Mouse (Mus musculus) heart, postnatal 0 days (tissue): ENCODE measurements around the gene Defb41. TPM values are rescaled to one million over a fixed set of nuclear protein-coding genes. Genes with fewer than 3 reads are reported as not detected.
A peak's percentile ranks its signal among the peaks of the same experiment; 100 is the strongest.

Source experiments
- ATAC-seq: fragments of 200-750 bp; cut with Nextera tagmentation; 2 replicates; pipeline ENCODE4 v1.8.0; 2017; ENCODE audit warnings: low read depth, moderate number of reproducible peaks, moderate library complexity; ENCODE audit not compliant: insufficient read depth
- DNase-seq: peaks from one replicate; pipeline ENCODE4 v3.0.0-alpha.2; 2016; ENCODE audit warnings: low spot score
- H3K27ac ChIP-seq: fragments of 300-500 bp; sonication (generic); 2 replicates; pipeline ENCODE4 v1.5.1; 2014; ENCODE audit warnings: low read depth, mild to moderate bottlenecking
- H3K27me3 ChIP-seq: fragments of 300-500 bp; sonication (generic); 2 replicates; pipeline ENCODE4 v1.6.1; 2014; ENCODE audit warnings: low read length, mixed read lengths; ENCODE audit not compliant: control insufficient read depth, insufficient read depth
- H3K36me3 ChIP-seq: fragments of 300-500 bp; sonication (generic); replicated peaks from 2 replicates; pipeline ENCODE4 v1.6.1; 2014; ENCODE audit warnings: low read length, mixed read lengths; ENCODE audit not compliant: control insufficient read depth, insufficient read depth
- H3K4me1 ChIP-seq: fragments of 300-500 bp; sonication (generic); 2 replicates; pipeline ENCODE4 v1.6.1; 2014; ENCODE audit warnings: antibody characterized with exemption; ENCODE audit not compliant: control insufficient read depth, insufficient read depth
- H3K4me2 ChIP-seq: fragments of 300-500 bp; sonication (generic); 2 replicates; pipeline ENCODE4 v1.6.1; 2014; ENCODE audit warnings: low read depth, mild to moderate bottlenecking, low read length, moderate library complexity
- H3K4me3 ChIP-seq: fragments of 300-500 bp; sonication (generic); 2 replicates; pipeline ENCODE4 v1.5.1; 2014; ENCODE audit warnings: low read depth, low read length
- H3K9ac ChIP-seq: fragments of 300-500 bp; sonication (generic); replicated peaks from 2 replicates; pipeline ENCODE4 v1.6.1; 2014; ENCODE audit warnings: low read depth, low read length, mixed read lengths
- H3K9me3 ChIP-seq: fragments of 300-500 bp; sonication (generic); replicated peaks from 2 replicates; pipeline ENCODE4 v1.6.1; 2016; ENCODE audit warnings: low read length; ENCODE audit not compliant: control insufficient read depth
- CTCF ChIP-seq: IDR thresholded peaks from 2 replicates; pipeline ENCODE4 v1.5.1; 2016; ENCODE audit warnings: antibody characterized with exemption, control low read depth, low read depth
- EP300 ChIP-seq: IDR thresholded peaks from 2 replicates; pipeline ENCODE4 v1.6.1; 2016; ENCODE audit warnings: antibody characterized with exemption, low read depth
- WGBS: fragments of 180-500 bp; shearing (Covaris S2); extraction: QIAGEN DNeasy Blood & Tissue Kit; methylation state at CpG from one replicate; pipeline ENCODE4 v1.1.7; 2014; 5-methylcytosine and 5-hydroxymethylcytosine counted together
- polyA plus RNA-seq: library from polyadenylated mRNA; unstranded; fragments of >200 nt; fragmentation: Nextera tagmentation; extraction: Ambion mirVana; gene quantifications from 2 replicates; pipeline ENCODE4 v1.2.1, GENCODE M21; 2015
- total RNA-seq: library from RNA; depleted of rRNA; stranded (reverse); fragments of >200 nt; gene quantifications from 2 replicates; pipeline ENCODE4 v1.2.3, GENCODE M21; 2014; ENCODE audit warnings: low replicate concordance; rRNA removed

The Defb41 gene
- total RNA-seq, result not detected in 2 replicates
- polyA plus RNA-seq, result not detected in 2 replicates

- H3K4me2 ChIP-seq, result no peak within 1 kb of the TSS
- TF ChIP-seq EP300 (no peak), CTCF (no peak)
- DNase-seq (no peak), ATAC-seq (no peak)
- H3K4me1 ChIP-seq, result no peaks in the 10 kb centered on the region
- no peaks in the 10 kb centered on the region for H3K27me3 ChIP-seq
- H3K9ac ChIP-seq, result no peak within 1 kb of the TSS
- H3K27ac ChIP-seq, result no peak within 1 kb of the TSS
- no peaks in the 10 kb centered on the region for H3K9me3 ChIP-seq
- no peaks in the 10 kb centered on the region for H3K36me3 ChIP-seq
- no peak within 1 kb of the TSS for H3K4me3 ChIP-seq
Observed at GRCm38 (mm10) chr1:18265038-18265437, at the start of gene Defb41. Defb41 (minus strand) TSS chr1:18265138.

- H3K4me3 ChIP-seq, result no peak overlapping the region
- H3K9me3 ChIP-seq, result no peaks in the 10 kb centered on the region
- ATAC-seq (no peak), DNase-seq (no peak)
- H3K36me3 ChIP-seq, result no peaks in the 10 kb centered on the region
- no peaks in the 10 kb centered on the region for H3K27me3 ChIP-seq
- H3K4me1 ChIP-seq, result no peaks in the 10 kb centered on the region
- H3K4me2 ChIP-seq, result no peak overlapping the region
- no peak for TF ChIP-seq CTCF
- no peak for TF ChIP-seq EP300
- no peak overlapping the region for H3K9ac ChIP-seq
- H3K27ac ChIP-seq, result no peak overlapping the region
- 78% methylated on average over 4 of the region's 4 CpGs for WGBS
Observed at GRCm38 (mm10) chr1:18308474-18308829, 43.5 kb upstream of the Defb41 start.

GRCm38 (mm10) chr1:18307545-18308473, 42.9 kb upstream of the Defb41 start:
- DNase-seq (no peak), ATAC-seq (no peak)
- whole genome bisulfite sequencing, result 71% methylated on average over 12 of the region's 12 CpGs
- H3K36me3 ChIP-seq, result no peaks in the 10 kb centered on the region
- H3K9ac ChIP-seq, result no peak overlapping the region
- H3K4me1 ChIP-seq, result no peaks in the 10 kb centered on the region
- TF ChIP-seq CTCF (no peak), EP300 (no peak)
- no peak overlapping the region for H3K27ac ChIP-seq
- no peak overlapping the region for H3K4me3 ChIP-seq
- no peak overlapping the region for H3K4me2 ChIP-seq
- H3K9me3 ChIP-seq, result no peaks in the 10 kb centered on the region
- no peaks in the 10 kb centered on the region for H3K27me3 ChIP-seq

- Histone ChIP-seq H3K4me3 (no peak overlapping the region), H3K4me1 (no peaks in the 10 kb centered on the region), H3K9me3 (no peaks in the 10 kb centered on the region), H3K27ac (no peak overlapping the region), H3K36me3 (no peaks in the 10 kb centered on the region), H3K4me2 (no peak overlapping the region), H3K27me3 (no peaks in the 10 kb centered on the region), H3K9ac (no peak overlapping the region)
- 28% methylated on average over 4 of the region's 4 CpGs for WGBS
- DNase-seq, result no peak
- TF ChIP-seq CTCF (no peak), EP300 (no peak)
- no peak for ATAC-seq
Observed at GRCm38 (mm10) chr1:18292515-18292914, 27.6 kb upstream of the Defb41 start.

- Histone ChIP-seq H3K4me1 (no peaks in the 10 kb centered on the region), H3K9me3 (no peaks in the 10 kb centered on the region), H3K36me3 (no peaks in the 10 kb centered on the region), H3K4me2 (no peak overlapping the region), H3K27me3 (no peaks in the 10 kb centered on the region), H3K9ac (no peak overlapping the region), H3K27ac (no peak overlapping the region), H3K4me3 (no peak overlapping the region)
- whole genome bisulfite sequencing, result 29% methylated on average over 3 of the region's 3 CpGs
- ATAC-seq (no peak), DNase-seq (no peak)
- TF ChIP-seq CTCF, result peak; percentile 29; the same call in 1 of the 2 replicates
- TF ChIP-seq EP300, result no peak
Observed at GRCm38 (mm10) chr1:18288860-18289259, 23.9 kb upstream of the Defb41 start.
